Mouse (Mus musculus): ENCODE results near the gene Bpifc. TPM values are rescaled to one million over a fixed set of nuclear protein-coding genes. Genes with fewer than 3 reads are reported as not detected.
A peak's percentile ranks its signal among the peaks of the same experiment; 100 is the strongest.

Gene Bpifc
- polyA plus RNA-seq, 1 experiment from 2014 or later: 3.0 TPM

- H3K4me1 ChIP-seq (ENCODE audit: control insufficient read depth, insufficient read depth, low read length): 0 out of 2 replicates have a peak, but pooled peaks cover 3% of the 10 kb centered on the region
- under 1% methylated on average over 89 of the region's 90 CpGs for WGBS
- no peaks in the 10 kb centered on the region for H3K9me3 ChIP-seq (replicated peaks; ENCODE audit: control insufficient read depth, low read length)
- peak; percentile 100 for ATAC-seq (ENCODE audit: insufficient read depth, low FRiP score)
- H3K4me2 ChIP-seq (ENCODE audit: low read depth, low read length): peak within 1 kb of the TSS; percentile 74
- peak within 1 kb of the TSS; percentile 70 for H3K4me3 ChIP-seq (replicated peaks; ENCODE audit: low read length)
- H3K27me3 ChIP-seq (ENCODE audit: control insufficient read depth, insufficient read depth, low read length): no peaks in the 10 kb centered on the region
- H3K9ac ChIP-seq (ENCODE audit: low read length): peak within 1 kb of the TSS; percentile 85
- H3K27ac ChIP-seq (ENCODE audit: low read length): peak within 1 kb of the TSS; percentile 78
- 0 out of 2 replicates have a peak, but pooled peaks cover 3% of the 10 kb centered on the region for H3K36me3 ChIP-seq (ENCODE audit: control insufficient read depth, insufficient read depth, low read length)
Measured at GRCm38 (mm10) chr10:85916498-85917309, 95.0 kb downstream of the Bpifc start, which contains the start of gene Prdm4. Gene Prdm4 (minus strand): TSS chr10:85917142.

Other genes starting within 250 kb of the Bpifc start
- 61.5 and 62.0 TPM in 2 replicates for gene Pwp1, start 182.4 kb downstream of the Bpifc start, polyA plus RNA-seq (2015; fragmentation: Nextera tagmentation; extraction: Ambion mirVana)
- gene Prdm4, start 94.8 kb downstream of the Bpifc start, polyA plus RNA-seq (2015; fragmentation: Nextera tagmentation; extraction: Ambion mirVana): 10.1 and 10.7 TPM in 2 replicates
- 0.36 and 0.37 TPM in 2 replicates for gene Ascl4, start 84.2 kb downstream of the Bpifc start, polyA plus RNA-seq (2015; fragmentation: Nextera tagmentation; extraction: Ambion mirVana)
- 164 and 168 TPM in 2 replicates for gene Rtcb, start 54.1 kb downstream of the Bpifc start, polyA plus RNA-seq (2015; fragmentation: Nextera tagmentation; extraction: Ambion mirVana)
- gene Fbxo7, start 10.1 kb upstream of the Bpifc start, polyA plus RNA-seq (2015; fragmentation: Nextera tagmentation; extraction: Ambion mirVana): 38.0 and 39.2 TPM in 2 replicates

All from stomach, embryonic 16.5 days (tissue).